Mouse (Mus musculus): ENCODE data around the gene Rpl15.
"Not testable (repeated sequence)": the region's sequence is repeated elsewhere in the genome, so short reads cannot be mapped to it uniquely, and the experiment has no call there.

Gene Rpl15

GRCm38 (mm10) chr14:18270529-18271441, at the start of gene Rpl15, which contains the start of gene Nkiras1:
Gene Rpl15 (minus strand): TSS chr14:18271391.
Gene Nkiras1 (plus strand): TSS chr14:18271136.
- peak; percentile 97 for DNase-seq (ENCODE audit: low spot score)

DNA sequence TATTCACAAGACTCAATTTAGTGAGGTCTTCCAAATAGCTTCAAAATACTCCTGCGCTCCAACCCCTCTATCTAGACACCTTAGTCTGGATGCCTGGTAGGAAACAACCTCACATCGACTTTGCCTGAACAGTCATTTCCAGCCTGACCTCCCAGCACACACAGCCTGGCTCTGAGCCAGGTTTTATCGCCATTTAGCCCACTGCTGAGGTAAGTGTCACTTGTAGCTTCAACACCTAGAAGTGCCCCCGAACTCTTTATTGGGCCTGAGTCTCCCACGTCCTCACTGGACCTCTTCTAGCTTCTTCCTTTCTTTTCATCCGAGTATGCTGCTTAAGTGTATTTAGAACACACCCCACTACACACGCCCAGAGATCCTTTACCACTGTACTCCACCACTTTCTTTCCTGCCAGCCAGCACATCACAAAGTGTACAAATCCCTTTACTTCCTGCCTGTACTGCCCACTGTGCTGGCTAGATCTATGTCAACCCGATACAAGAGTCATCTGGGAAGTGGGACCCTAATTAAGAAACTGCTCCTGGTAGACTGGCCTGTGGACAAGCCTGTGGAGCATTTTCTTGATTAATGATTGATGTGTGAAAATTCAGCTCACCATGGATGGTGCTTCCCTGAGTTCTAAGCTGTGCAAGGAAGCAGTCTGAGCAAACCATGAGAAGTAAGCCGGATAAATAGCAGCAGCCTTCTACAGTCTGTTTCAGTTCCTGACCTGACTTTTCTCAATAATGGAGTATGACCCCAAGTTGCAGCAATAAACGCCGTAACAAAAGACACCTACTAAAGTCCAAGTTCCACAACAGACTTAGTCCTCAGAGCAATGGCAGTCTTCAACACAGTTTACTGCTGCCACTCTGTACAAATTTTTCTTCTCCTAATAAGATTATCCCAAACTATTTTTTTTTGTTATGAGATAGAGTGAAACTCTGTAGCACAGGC, 46.5 kb upstream of the Rpl15 start:
- DNase-seq (ENCODE audit: low spot score) = no peak

GRCm38 (mm10) chr14:18304165-18304564, 33.0 kb upstream of the Rpl15 start:
- no peak for DNase-seq (ENCODE audit: low spot score)

- DNase-seq (ENCODE audit: low spot score) = no peak
These were observed 32.1 kb upstream of the Rpl15 start for GRCm38 (mm10) chr14:18303262-18303661.

DNA sequence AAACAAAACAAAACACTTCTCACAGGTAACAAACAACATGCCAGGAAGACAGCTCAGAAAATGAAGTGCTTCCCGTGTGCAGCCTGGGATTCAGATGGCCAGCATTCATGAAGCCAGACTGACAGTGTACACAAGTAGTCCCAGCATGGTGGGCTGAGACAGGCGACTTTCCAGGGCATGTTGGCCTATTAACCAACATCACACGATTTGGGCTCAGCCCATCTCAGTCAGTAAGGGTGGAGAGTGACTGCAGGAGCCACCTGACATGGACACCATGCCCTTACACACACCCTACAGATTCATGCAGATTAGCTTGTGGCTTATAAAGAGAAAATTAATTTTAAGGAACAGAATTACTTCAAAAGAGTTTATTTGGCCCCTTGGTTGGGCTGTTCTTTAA, 31.6 kb upstream of the Rpl15 start:
- DNase-seq (ENCODE audit: low spot score) = no peak

GRCm38 (mm10) chr14:18301591-18301990, 30.4 kb upstream of the Rpl15 start:
- no peak for DNase-seq (ENCODE audit: low spot score)

DNA sequence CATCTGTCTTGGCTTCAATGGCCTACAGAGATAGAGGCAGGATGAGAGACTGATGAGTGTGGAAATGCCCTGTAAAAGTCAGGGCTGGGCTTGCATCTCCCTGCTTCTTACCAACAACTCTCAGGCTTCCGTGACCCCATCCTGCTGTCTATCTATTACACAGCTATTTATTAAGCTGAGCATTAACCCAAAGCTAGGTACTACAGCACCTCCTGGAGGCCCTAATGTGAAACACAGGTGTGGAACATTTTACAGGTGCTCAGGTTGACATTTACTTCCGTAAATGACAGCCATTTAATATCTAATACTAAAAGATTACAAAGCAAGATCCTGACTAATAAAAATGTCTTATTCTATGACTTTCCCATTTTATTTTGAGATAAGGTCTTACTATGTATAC, 29.5 kb upstream of the Rpl15 start:
- DNase-seq (ENCODE audit: low spot score) = peak; percentile 13

GRCm38 (mm10) chr14:18298874-18299273, 27.7 kb upstream of the Rpl15 start:
- DNase-seq (ENCODE audit: low spot score) = no peak

GRCm38 (mm10) chr14:18297441-18297840, 26.2 kb upstream of the Rpl15 start:
- DNase-seq (ENCODE audit: low spot score) = no peak

DNA sequence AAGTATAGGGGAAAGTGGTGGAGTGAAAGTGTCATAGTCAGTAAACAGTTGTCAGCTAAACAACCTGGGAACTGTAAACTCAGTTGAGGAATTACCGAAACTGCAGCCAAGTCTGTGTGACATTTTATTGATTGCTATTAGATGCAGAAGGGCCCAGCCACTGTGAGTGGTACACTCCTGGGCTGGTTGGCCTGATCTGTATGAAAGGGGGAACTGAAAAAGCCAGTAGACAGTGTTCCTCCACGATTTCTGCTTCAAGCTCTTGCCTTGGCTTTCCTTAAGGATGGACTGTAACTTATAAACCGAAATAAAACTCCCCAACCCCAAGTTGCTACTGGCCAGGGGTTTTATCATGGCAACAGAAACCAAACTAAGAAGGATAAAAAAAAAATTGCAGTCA, 21.4 kb upstream of the Rpl15 start:
- DNase-seq (ENCODE audit: low spot score) = no peak

DNA sequence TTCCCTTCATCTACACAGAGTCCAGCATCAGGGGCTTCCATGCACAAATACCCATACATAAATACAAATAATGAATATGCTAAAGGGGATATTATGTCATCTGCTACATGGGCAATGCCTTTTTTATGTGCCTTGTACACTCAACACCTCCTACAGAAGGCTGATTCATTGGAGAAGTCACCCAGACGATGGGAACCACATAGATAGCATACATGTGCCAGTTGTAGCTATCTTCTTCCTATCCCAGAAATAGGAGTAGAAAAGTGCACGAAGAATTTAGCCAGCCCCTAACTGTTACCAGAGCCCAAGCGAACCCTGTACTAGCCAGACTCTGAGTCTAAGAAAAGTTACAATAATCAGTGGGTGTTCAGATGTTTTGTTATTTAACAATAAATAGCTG, 20.9 kb upstream of the Rpl15 start:
- DNase-seq (ENCODE audit: low spot score) = no peak

DNA sequence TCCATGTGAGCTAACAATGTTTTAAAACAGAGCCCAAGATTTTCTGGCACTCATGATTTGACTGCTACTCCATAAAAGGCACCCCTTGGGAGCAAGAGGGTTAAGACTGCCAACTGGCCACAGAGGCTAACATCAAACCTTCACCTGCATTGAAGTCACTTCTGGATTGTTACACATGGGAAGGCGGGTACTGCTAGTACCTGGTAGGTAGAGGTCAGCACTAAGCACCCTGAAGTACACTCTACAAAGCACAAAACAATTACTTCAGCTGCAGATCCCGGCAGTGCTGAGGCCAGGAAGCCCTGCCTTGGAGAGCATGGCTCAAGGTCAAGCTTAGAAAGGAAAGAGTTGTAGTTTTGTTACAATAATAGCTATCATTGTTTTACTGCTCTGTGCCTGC, 16.2 kb upstream of the Rpl15 start:
- DNase-seq (ENCODE audit: low spot score) = no peak

DNA sequence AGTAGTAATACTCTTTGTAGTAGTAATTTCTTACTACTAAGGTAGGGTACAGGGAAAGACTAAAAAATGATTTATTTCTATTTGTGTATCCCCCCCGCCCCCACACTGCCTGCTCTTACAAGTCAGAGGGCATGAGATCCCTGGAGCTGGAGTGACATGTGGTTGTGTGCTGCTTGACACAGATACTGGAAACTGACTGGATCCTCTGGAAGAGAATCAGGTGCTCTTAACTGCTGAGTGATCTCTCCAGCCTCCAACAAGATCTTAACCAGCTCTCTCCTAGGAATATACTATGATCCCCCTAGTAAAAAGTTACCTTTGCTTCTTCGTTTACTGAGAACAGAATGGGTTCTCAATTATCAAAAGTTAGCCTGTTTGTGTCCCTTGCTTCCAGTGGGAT, 15.2 kb upstream of the Rpl15 start:
- no peak for DNase-seq (ENCODE audit: low spot score)

DNA sequence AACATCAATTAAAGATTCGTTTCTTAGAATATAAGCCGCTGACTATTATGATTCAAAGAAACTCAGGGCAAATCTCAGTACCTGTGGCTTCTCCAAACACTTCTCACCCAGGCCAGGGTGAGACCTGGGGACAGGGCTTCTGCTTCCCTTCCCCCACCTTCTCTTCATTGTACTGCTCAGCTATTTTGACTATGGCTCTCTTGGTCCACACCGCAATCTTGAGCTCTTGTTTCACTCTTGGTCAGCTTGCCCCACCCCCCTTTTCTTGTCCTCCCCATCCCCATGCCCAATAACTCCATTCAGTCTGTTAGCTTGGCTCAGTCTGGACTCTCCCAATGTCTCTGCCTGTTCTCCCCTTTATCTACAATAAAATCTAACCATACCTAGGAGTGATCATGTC, 14.3 kb upstream of the Rpl15 start:
- no peak for DNase-seq (ENCODE audit: low spot score)

- peak; percentile 20 for DNase-seq (ENCODE audit: low spot score)
These were observed 13.4 kb upstream of the Rpl15 start for GRCm38 (mm10) chr14:18284581-18284980.

DNA sequence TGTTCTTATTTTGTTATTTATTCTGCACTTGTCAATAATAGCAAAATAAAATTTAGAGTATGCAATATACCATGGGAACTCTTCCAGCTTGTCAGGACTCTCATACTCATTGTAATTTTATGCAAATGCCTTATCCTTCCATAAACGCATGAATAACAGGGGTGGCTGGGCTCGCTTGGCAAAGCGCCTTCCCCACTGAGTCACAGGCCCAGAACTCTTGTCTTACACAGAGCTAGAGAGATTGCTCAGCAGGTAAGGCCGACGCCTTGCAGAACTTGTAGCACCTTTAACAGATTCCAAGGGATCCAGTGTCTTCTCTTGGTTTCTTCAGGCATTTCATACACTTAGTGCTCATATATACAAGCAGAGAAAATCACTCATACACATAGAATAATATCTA, 9.2 kb upstream of the Rpl15 start:
- no peak for DNase-seq (ENCODE audit: low spot score)

DNA sequence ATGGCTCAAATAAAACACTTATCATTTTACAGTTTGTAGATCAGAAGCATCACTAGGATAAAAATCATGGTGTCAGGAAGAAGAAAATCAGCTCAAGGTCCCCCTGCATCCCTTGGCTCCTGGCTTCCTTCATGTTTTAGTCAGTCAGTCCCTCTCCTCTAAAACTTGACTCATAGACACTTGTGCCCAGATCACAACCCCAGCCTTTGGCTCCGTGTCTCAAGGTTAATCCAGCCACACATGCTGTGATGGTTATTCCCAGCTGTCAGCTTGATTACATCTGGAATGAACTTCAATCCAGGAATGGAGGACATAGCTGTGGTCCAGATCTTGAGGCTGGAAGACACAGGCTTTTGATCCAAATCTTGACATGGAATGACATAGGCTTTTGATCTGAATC, 3.3 kb upstream of the Rpl15 start:
- DNase-seq (ENCODE audit: low spot score) = no peak

- peak; percentile 25 for DNase-seq (ENCODE audit: low spot score)
These were observed 475 bp upstream of the Rpl15 start for GRCm38 (mm10) chr14:18271666-18272065.

DNA sequence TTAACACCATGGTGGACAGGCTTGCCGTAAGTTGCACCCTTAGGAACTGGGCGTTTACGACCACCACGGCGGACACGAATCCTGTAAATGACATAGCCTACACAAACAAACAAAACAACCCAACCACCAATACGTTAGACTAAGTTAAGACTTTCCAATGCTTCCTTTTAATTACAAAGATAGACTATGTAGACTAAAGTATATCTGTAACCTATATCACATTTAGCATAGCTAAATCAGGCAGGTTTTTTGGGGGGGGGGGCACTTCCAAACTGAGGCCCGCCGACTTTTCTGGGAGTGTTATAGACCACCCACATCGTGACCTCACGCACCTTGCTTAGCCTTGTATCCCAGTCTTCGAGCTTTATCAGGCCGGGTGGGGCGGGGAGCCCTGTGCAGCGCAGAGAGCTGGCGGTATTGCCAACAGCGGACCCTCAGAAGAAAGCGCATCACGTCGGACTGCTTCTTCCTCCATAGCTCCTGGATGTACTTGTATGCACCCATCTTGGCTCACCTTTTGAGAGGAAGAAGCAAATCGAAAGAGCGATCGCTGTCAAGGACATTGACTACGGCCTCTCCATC, 1.2 kb downstream of the Rpl15 start:
- not testable (repeated sequence) for DNase-seq (ENCODE audit: low spot score)

DNA sequence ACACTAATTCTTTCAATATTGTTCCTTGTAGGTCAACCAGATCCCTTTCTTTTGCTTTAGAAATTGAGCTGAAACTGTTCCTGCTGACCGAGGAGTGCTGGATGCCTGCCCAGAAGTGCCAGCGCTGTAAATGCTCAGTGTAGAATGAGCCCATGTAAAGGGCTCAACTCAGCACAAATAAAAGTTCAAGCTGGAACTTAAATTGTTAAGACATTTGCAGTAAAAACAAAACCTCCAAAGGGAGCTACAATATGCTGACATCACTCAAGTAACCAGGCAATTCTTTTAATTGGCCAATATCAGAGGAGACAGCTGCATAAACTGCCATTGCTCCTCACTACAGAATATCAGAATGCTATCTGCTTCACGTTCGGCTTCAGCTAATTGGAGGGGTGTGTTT, 7.8 kb downstream of the Rpl15 start:
- no peak for DNase-seq (ENCODE audit: low spot score)

GRCm38 (mm10) chr14:18261203-18261602, 10.0 kb downstream of the Rpl15 start:
- DNase-seq (ENCODE audit: low spot score) = no peak

GRCm38 (mm10) chr14:18242638-18243130, 28.5 kb downstream of the Rpl15 start:
- DNase-seq (ENCODE audit: low spot score) = no peak
